Mouse (Mus musculus): ENCODE measurements at regions not wholly inside any gene's neighbourhood (a gene's known extent, or its start where the extent isn't known, plus 50 kb on each side); places are given as distances from the start of the nearest gene placed in this dataset.

GRCm38 (mm10) chr8:78003888-78004543, 209.1 kb upstream of the Ttc29 start:
- TF ChIP-seq CTCF (conservative IDR thresholded peaks at IDR 0.05; ENCODE audit: low read length) (peak; percentile 96), NANOG (IDR thresholded peaks at IDR 0.05; ENCODE audit: borderline replicate concordance, low read length) (no peak)

Data from E14TG2a.4 (cell line).